Mouse (Mus musculus) hindbrain, embryonic 11.5 days (tissue): ENCODE measurements at regions not wholly inside any gene's neighbourhood (a gene's known extent, or its start where the extent isn't known, plus 50 kb on each side); places are given as distances from the start of the nearest gene placed in this dataset.
"Not testable (repeated sequence)": the region's sequence is repeated elsewhere in the genome, so short reads cannot be mapped to it uniquely, and the experiment has no call there.

Source experiments
- ATAC-seq: fragments of 200-750 bp; cut with Nextera tagmentation; 2 replicates; pipeline ENCODE4 v1.8.0; 2017; ENCODE audit warnings: mild to moderate bottlenecking, moderate TSS enrichment, moderate library complexity; ENCODE audit not compliant: low FRiP score
- DNase-seq: peaks from one replicate; pipeline ENCODE4 v3.0.0-alpha.2; 2015; ENCODE audit warnings: low spot score
- H3K27ac ChIP-seq: fragments of 300-500 bp; sonication (generic); 2 replicates; pipeline ENCODE4 v1.5.1; 2014; ENCODE audit warnings: mild to moderate bottlenecking, low read depth, low read length
- H3K27me3 ChIP-seq: fragments of 300-500 bp; sonication (generic); 2 replicates; pipeline ENCODE4 v1.6.1; 2014; ENCODE audit warnings: mild to moderate bottlenecking, low read length, moderate library complexity, mixed read lengths; ENCODE audit not compliant: control insufficient read depth, insufficient read depth
- H3K36me3 ChIP-seq: fragments of 300-500 bp; sonication (generic); 2 replicates; pipeline ENCODE4 v1.6.1; 2014; ENCODE audit warnings: mild to moderate bottlenecking, low read length, moderate library complexity, mixed read lengths; ENCODE audit not compliant: control insufficient read depth, insufficient read depth
- H3K4me1 ChIP-seq: fragments of 300-500 bp; sonication (generic); replicated peaks from 2 replicates; pipeline ENCODE4 v1.6.1; 2014; ENCODE audit warnings: low read length, mixed read lengths; ENCODE audit not compliant: control insufficient read depth, insufficient read depth
- H3K4me2 ChIP-seq: fragments of 300-500 bp; sonication (generic); replicated peaks from 2 replicates; pipeline ENCODE4 v1.6.1; 2014; ENCODE audit warnings: mild to moderate bottlenecking, low read depth, low read length
- H3K4me3 ChIP-seq: fragments of 300-500 bp; sonication (generic); 2 replicates; pipeline ENCODE4 v1.5.1; 2014; ENCODE audit warnings: low read depth, low read length
- H3K9ac ChIP-seq: fragments of 300-500 bp; sonication (generic); 2 replicates; pipeline ENCODE4 v1.6.1; 2014; ENCODE audit warnings: low read depth, low read length
- H3K9me3 ChIP-seq: fragments of 300-500 bp; sonication (generic); 2 replicates; pipeline ENCODE4 v1.6.1; 2016; ENCODE audit warnings: low read length; ENCODE audit not compliant: control insufficient read depth
- WGBS: fragments of 180-500 bp; shearing (Covaris S2); extraction: QIAGEN DNeasy Blood & Tissue Kit; methylation state at CpG from one replicate; pipeline ENCODE4 v1.1.7; 2014; 5-methylcytosine and 5-hydroxymethylcytosine counted together

GRCm38 (mm10) chr6:31038445-31038844 is 79.6 kb upstream of the Klf14 start:
- 6% methylated on average over 2 of the region's 2 CpGs for WGBS
- H3K9ac ChIP-seq, H3K9me3 ChIP-seq, H3K36me3 ChIP-seq, H3K4me2 ChIP-seq, H3K4me3 ChIP-seq, H3K4me1 ChIP-seq, ATAC-seq, H3K27ac ChIP-seq, H3K27me3 ChIP-seq: not testable (repeated sequence)
- DNase-seq, result peak; percentile 57

- Histone ChIP-seq H3K4me3 (no peak overlapping the region), H3K27me3 (no peaks in the 10 kb centered on the region), H3K36me3 (no peaks in the 10 kb centered on the region), H3K27ac (no peak overlapping the region), H3K9ac (no peak overlapping the region), H3K4me1 (no peaks in the 10 kb centered on the region; the same call in 1 of the 2 replicates), H3K9me3 (no peaks in the 10 kb centered on the region), H3K4me2 (no peak overlapping the region)
- no peak for DNase-seq
- 76% methylated on average over 6 of the region's 6 CpGs for WGBS
- ATAC-seq, result no peak
Measured at GRCm38 (mm10) chr6:31039485-31039884, 80.6 kb upstream of the Klf14 start.

GRCm38 (mm10) chr6:31040783-31041182 is 81.9 kb upstream of the Klf14 start:
- Histone ChIP-seq H3K4me2 (no peak overlapping the region), H3K36me3 (no peaks in the 10 kb centered on the region), H3K27ac (no peak overlapping the region), H3K4me3 (no peak overlapping the region), H3K27me3 (no peaks in the 10 kb centered on the region), H3K9ac (no peak overlapping the region), H3K4me1 (no peaks in the 10 kb centered on the region), H3K9me3 (no peaks in the 10 kb centered on the region)
- no peak for DNase-seq
- 87% methylated on average over 6 of the region's 6 CpGs for WGBS
- ATAC-seq, result no peak

- no peak for DNase-seq
- Histone ChIP-seq H3K27me3 (no peaks in the 10 kb centered on the region), H3K4me3 (no peak overlapping the region), H3K36me3 (no peaks in the 10 kb centered on the region), H3K9me3 (no peaks in the 10 kb centered on the region), H3K27ac (no peak overlapping the region), H3K4me1 (no peaks in the 10 kb centered on the region), H3K4me2 (no peak overlapping the region), H3K9ac (no peak overlapping the region)
- 95% methylated on average over 4 of the region's 4 CpGs for WGBS
- ATAC-seq, result no peak
Measured at GRCm38 (mm10) chr6:31043368-31043767, 84.5 kb upstream of the Klf14 start.

- ATAC-seq (no peak), DNase-seq (no peak)
- no peaks in the 10 kb centered on the region for H3K36me3 ChIP-seq
- no peaks in the 10 kb centered on the region for H3K9me3 ChIP-seq
- no peak overlapping the region for H3K9ac ChIP-seq
- no peaks in the 10 kb centered on the region for H3K27me3 ChIP-seq
- H3K27ac ChIP-seq, result no peak overlapping the region
- H3K4me3 ChIP-seq, result no peak overlapping the region
- no peaks in the 10 kb centered on the region for H3K4me1 ChIP-seq
- 93% methylated on average over 3 of the region's 3 CpGs for WGBS
- H3K4me2 ChIP-seq, result no peak overlapping the region
Measured at GRCm38 (mm10) chr6:31043919-31044318, 85.0 kb upstream of the Klf14 start.

GRCm38 (mm10) chr6:31046197-31046596 is 87.3 kb upstream of the Klf14 start:
- Histone ChIP-seq H3K27ac (no peak overlapping the region), H3K36me3 (no peaks in the 10 kb centered on the region), H3K9ac (no peak overlapping the region), H3K9me3 (no peaks in the 10 kb centered on the region), H3K27me3 (no peaks in the 10 kb centered on the region), H3K4me1 (no peaks in the 10 kb centered on the region), H3K4me3 (no peak overlapping the region), H3K4me2 (no peak overlapping the region)
- 51% methylated on average over 3 of the region's 3 CpGs for WGBS
- DNase-seq (no peak), ATAC-seq (no peak)

- DNase-seq, result no peak
- WGBS, result 68% methylated on average over 11 of the region's 11 CpGs
- Histone ChIP-seq H3K4me2 (no peak overlapping the region), H3K4me3 (no peak overlapping the region), H3K27me3 (no peaks in the 10 kb centered on the region), H3K36me3 (no peaks in the 10 kb centered on the region), H3K27ac (no peak overlapping the region), H3K9me3 (no peaks in the 10 kb centered on the region), H3K4me1 (no peaks in the 10 kb centered on the region), H3K9ac (no peak overlapping the region)
- ATAC-seq, result no peak
Measured at GRCm38 (mm10) chr6:31048920-31049576, 90.2 kb upstream of the Klf14 start.

GRCm38 (mm10) chr6:31050831-31051230 is 92.0 kb upstream of the Klf14 start:
- H3K9ac ChIP-seq, result no peak overlapping the region

GRCm38 (mm10) chr6:31051771-31052170 is 92.9 kb upstream of the Klf14 start:
- DNase-seq, result no peak
- Histone ChIP-seq H3K9ac (no peak overlapping the region), H3K4me1 (no peaks in the 10 kb centered on the region), H3K27ac (no peak overlapping the region), H3K36me3 (no peaks in the 10 kb centered on the region), H3K9me3 (no peaks in the 10 kb centered on the region), H3K4me3 (no peak overlapping the region), H3K4me2 (no peak overlapping the region), H3K27me3 (no peaks in the 10 kb centered on the region)
- WGBS, result 86% methylated on average over 6 of the region's 6 CpGs
- ATAC-seq, result no peak

More at GRCm38 (mm10) chr6:31050831-31051230, 92.0 kb upstream of the Klf14 start:
- whole genome bisulfite sequencing, result 60% methylated on average over 5 of the region's 5 CpGs
- Histone ChIP-seq H3K4me1 (no peaks in the 10 kb centered on the region), H3K4me3 (no peak overlapping the region), H3K4me2 (no peak overlapping the region), H3K36me3 (no peaks in the 10 kb centered on the region), H3K9me3 (no peaks in the 10 kb centered on the region), H3K27ac (no peak overlapping the region), H3K27me3 (no peaks in the 10 kb centered on the region)
- ATAC-seq (no peak), DNase-seq (no peak)
